Mouse (Mus musculus) heart, postnatal 0 days (tissue): Measurements from ENCODE around the gene Cacng8. TPM values are rescaled to one million over a fixed set of nuclear protein-coding genes. Genes with fewer than 3 reads are reported as not detected.

Experiments used
- ATAC-seq: fragments of 200-750 bp; cut with Nextera tagmentation; 2 replicates; pipeline ENCODE4 v1.8.0; 2017; ENCODE audit warnings: low read depth, moderate number of reproducible peaks, moderate library complexity; ENCODE audit not compliant: insufficient read depth
- DNase-seq: peaks from one replicate; pipeline ENCODE4 v3.0.0-alpha.2; 2016; ENCODE audit warnings: low spot score
- H3K27ac ChIP-seq: fragments of 300-500 bp; sonication (generic); 2 replicates; pipeline ENCODE4 v1.5.1; 2014; ENCODE audit warnings: low read depth, mild to moderate bottlenecking
- H3K27me3 ChIP-seq: fragments of 300-500 bp; sonication (generic); 2 replicates; pipeline ENCODE4 v1.6.1; 2014; ENCODE audit warnings: low read length, mixed read lengths; ENCODE audit not compliant: control insufficient read depth, insufficient read depth
- H3K36me3 ChIP-seq: fragments of 300-500 bp; sonication (generic); replicated peaks from 2 replicates; pipeline ENCODE4 v1.6.1; 2014; ENCODE audit warnings: low read length, mixed read lengths; ENCODE audit not compliant: control insufficient read depth, insufficient read depth
- H3K4me1 ChIP-seq: fragments of 300-500 bp; sonication (generic); 2 replicates; pipeline ENCODE4 v1.6.1; 2014; ENCODE audit warnings: antibody characterized with exemption; ENCODE audit not compliant: control insufficient read depth, insufficient read depth
- H3K4me2 ChIP-seq: fragments of 300-500 bp; sonication (generic); 2 replicates; pipeline ENCODE4 v1.6.1; 2014; ENCODE audit warnings: low read depth, mild to moderate bottlenecking, low read length, moderate library complexity
- H3K4me3 ChIP-seq: fragments of 300-500 bp; sonication (generic); 2 replicates; pipeline ENCODE4 v1.5.1; 2014; ENCODE audit warnings: low read depth, low read length
- H3K9ac ChIP-seq: fragments of 300-500 bp; sonication (generic); replicated peaks from 2 replicates; pipeline ENCODE4 v1.6.1; 2014; ENCODE audit warnings: low read depth, low read length, mixed read lengths
- H3K9me3 ChIP-seq: fragments of 300-500 bp; sonication (generic); replicated peaks from 2 replicates; pipeline ENCODE4 v1.6.1; 2016; ENCODE audit warnings: low read length; ENCODE audit not compliant: control insufficient read depth
- CTCF ChIP-seq: IDR thresholded peaks from 2 replicates; pipeline ENCODE4 v1.5.1; 2016; ENCODE audit warnings: antibody characterized with exemption, control low read depth, low read depth
- EP300 ChIP-seq: IDR thresholded peaks from 2 replicates; pipeline ENCODE4 v1.6.1; 2016; ENCODE audit warnings: antibody characterized with exemption, low read depth
- WGBS: fragments of 180-500 bp; shearing (Covaris S2); extraction: QIAGEN DNeasy Blood & Tissue Kit; methylation state at CpG from one replicate; pipeline ENCODE4 v1.1.7; 2014; 5-methylcytosine and 5-hydroxymethylcytosine counted together
- polyA plus RNA-seq: library from polyadenylated mRNA; unstranded; fragments of >200 nt; fragmentation: Nextera tagmentation; extraction: Ambion mirVana; gene quantifications from 2 replicates; pipeline ENCODE4 v1.2.1, GENCODE M21; 2015
- total RNA-seq: library from RNA; depleted of rRNA; stranded (reverse); fragments of >200 nt; gene quantifications from 2 replicates; pipeline ENCODE4 v1.2.3, GENCODE M21; 2014; ENCODE audit warnings: low replicate concordance

Cacng8 gene
- total and polyA plus RNA-seq, 2 experiments from 2014 or later: not detected

DNA sequence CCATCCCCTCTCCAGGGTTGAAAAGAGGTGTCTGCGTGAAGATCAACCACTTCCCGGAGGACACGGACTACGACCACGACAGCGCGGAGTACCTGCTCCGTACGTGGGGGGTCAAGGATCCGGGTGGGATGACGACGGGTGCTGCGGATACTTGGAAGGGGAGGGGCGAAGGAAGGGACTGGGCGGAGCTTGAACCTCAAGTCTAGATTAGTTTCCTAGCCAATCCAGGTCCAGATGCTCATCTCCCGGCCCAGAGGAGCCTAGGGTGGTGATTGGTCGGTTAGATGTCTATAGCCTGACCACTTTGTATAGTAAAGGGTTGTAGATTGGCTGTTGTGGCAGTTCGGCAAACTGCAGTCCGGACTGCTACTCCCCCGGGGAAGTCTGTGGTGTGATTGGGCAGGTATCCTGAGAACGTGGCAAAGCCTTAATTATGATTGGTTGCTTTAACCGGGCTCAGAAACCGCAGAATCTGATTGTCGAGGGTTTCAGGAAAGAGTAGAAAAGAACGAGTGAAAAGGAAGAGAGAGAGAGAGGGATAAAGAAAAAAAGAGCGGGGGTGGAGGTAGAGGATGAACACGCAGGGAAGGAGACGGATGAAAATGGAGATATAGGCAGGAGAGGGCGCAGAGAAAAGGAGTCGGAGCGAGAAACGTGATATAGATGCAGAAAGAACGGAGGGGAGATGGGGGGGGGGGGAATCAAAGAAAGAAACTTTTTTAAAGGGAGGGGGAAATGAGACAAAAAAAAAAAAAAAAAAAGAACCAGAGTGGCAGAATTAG is 20.9 kb downstream of the Cacng8 start:
- no peak overlapping the region for H3K9ac ChIP-seq

DNA sequence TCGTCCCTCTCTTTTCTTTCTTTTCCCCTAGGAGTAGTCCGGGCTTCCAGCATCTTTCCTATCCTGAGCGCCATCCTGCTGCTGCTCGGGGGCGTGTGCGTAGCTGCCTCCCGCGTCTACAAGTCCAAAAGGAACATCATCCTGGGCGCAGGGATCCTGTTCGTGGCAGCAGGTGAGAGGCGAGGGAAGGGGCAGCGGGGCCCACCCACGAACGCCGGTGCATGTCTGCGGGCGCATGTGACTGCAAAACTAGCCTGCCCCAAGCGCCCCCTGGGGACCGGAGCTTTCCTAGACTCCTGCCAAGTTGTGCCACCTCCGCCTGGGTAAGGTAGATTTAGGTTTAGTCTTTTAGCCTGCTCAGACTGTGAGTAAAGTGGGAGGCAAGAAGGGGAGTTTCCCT is 21.6 kb downstream of the Cacng8 start:
- WGBS: 3% methylated on average over 20 of the region's 20 CpGs
- Histone ChIP-seq H3K4me1 (peaks cover 4% of the 10 kb centered on the region), H3K36me3 (no peaks in the 10 kb centered on the region), H3K27ac (no peak overlapping the region), H3K27me3 (peaks cover 76% of the 10 kb centered on the region), H3K9ac (no peak overlapping the region), H3K4me2 (peak overlapping the region; percentile 56), H3K4me3 (peak overlapping the region; percentile 24), H3K9me3 (no peaks in the 10 kb centered on the region)
- DNase-seq: no peak
- TF ChIP-seq CTCF: peak; percentile 20; the same call in 1 of the 2 replicates
- no peak for TF ChIP-seq EP300
- ATAC-seq: no peak

More for the DNA sequence above, 20.9 kb downstream of the Cacng8 start:
- ATAC-seq (no peak), DNase-seq (no peak)
- Histone ChIP-seq H3K4me2 (peak overlapping the region; percentile 56), H3K9me3 (no peaks in the 10 kb centered on the region), H3K4me3 (peak overlapping the region; percentile 37), H3K4me1 (peaks cover 4% of the 10 kb centered on the region), H3K27ac (no peak overlapping the region), H3K27me3 (peaks cover 69% of the 10 kb centered on the region), H3K36me3 (no peaks in the 10 kb centered on the region)
- WGBS: under 1% methylated on average over 33 of the region's 33 CpGs
- TF ChIP-seq EP300 (no peak), CTCF (no peak)

DNA sequence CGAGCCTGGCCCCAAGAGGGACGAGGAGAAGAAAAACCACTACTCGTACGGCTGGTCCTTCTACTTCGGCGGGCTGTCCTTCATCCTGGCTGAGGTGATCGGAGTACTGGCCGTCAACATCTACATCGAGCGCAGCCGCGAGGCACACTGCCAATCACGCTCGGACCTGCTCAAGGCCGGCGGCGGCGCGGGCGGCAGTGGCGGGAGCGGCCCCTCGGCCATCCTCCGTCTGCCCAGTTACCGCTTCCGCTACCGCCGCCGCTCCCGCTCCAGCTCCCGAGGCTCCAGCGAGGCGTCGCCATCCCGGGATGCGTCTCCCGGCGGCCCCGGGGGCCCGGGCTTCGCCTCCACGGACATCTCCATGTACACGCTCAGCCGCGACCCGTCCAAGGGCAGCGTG is 24.4 kb downstream of the Cacng8 start:
- peak overlapping the region; percentile 60 for H3K4me3 ChIP-seq
- no peaks in the 10 kb centered on the region for H3K9me3 ChIP-seq
- no peak for TF ChIP-seq CTCF
- TF ChIP-seq EP300: no peak
- DNase-seq (peak; percentile 32), ATAC-seq (peak; percentile 36; the same call in 1 of the 2 replicates)
- H3K4me1 ChIP-seq: peaks cover 4% of the 10 kb centered on the region
- peak overlapping the region; percentile 32; the same call in 1 of the 2 replicates for H3K9ac ChIP-seq
- H3K36me3 ChIP-seq: no peaks in the 10 kb centered on the region
- H3K4me2 ChIP-seq: peak overlapping the region; percentile 97
- under 1% methylated on average over 30 of the region's 47 CpGs for WGBS
- H3K27me3 ChIP-seq: peaks cover 80% of the 10 kb centered on the region
- H3K27ac ChIP-seq: no peak overlapping the region

DNA sequence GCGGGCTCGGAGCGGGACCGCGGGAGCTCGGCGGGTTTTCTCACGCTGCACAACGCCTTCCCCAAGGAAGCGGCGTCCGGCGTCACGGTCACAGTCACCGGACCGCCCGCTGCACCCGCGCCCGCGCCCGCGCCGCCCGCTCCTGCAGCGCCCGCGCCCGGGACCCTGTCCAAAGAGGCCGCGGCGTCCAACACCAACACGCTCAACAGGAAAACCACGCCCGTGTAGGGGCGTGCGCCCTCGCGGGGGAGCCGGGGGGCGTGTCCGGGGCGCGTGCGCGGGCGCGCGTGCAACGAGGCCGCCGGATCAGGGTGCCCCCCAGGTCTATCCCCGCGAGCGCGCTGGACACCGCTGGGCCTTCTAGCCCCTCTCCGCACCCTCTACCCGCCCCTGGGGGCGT is 24.9 kb downstream of the Cacng8 start:
- H3K4me1 ChIP-seq: peaks cover 4% of the 10 kb centered on the region
- H3K27ac ChIP-seq: no peak overlapping the region
- no peak for TF ChIP-seq CTCF
- no peak for TF ChIP-seq EP300
- DNase-seq (no peak), ATAC-seq (peak; percentile 31; the same call in 1 of the 2 replicates)
- WGBS: under 1% methylated on average over 44 of the region's 60 CpGs
- no peaks in the 10 kb centered on the region for H3K36me3 ChIP-seq
- peak overlapping the region; percentile 35; the same call in 1 of the 2 replicates for H3K9ac ChIP-seq
- peak overlapping the region; percentile 60 for H3K4me3 ChIP-seq
- peak overlapping the region; percentile 97 for H3K4me2 ChIP-seq
- no peaks in the 10 kb centered on the region for H3K9me3 ChIP-seq
- H3K27me3 ChIP-seq: peaks cover 76% of the 10 kb centered on the region

DNA sequence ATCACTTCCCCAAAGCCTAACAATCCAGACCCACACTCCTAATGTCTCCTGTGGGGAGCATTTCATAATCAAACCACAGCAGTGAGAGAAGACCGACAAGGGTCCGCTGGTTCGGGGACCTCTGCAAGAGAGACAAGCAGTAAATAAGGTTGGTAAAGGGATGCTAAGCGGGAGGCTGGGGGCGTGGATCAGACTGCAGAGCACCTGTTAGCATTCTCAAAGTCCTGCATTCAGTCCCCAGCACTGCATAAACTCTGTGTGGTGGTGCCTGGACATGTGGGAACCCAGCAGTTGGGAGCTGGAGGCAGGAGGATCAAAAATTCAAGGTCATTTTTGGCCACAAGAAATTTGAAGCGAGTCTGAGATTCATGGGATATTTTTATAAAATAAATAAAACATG is 29.5 kb downstream of the Cacng8 start:
- 56% methylated on average over 6 of the region's 6 CpGs for WGBS
- H3K36me3 ChIP-seq: no peaks in the 10 kb centered on the region
- no peak overlapping the region for H3K4me3 ChIP-seq
- peaks cover 4% of the 10 kb centered on the region for H3K4me1 ChIP-seq
- H3K9me3 ChIP-seq: no peaks in the 10 kb centered on the region
- no peak overlapping the region for H3K9ac ChIP-seq
- H3K27ac ChIP-seq: no peak overlapping the region
- H3K4me2 ChIP-seq: no peak overlapping the region
- H3K27me3 ChIP-seq: peaks cover 49% of the 10 kb centered on the region
- no peak for TF ChIP-seq CTCF
- TF ChIP-seq EP300: no peak
- ATAC-seq (no peak), DNase-seq (no peak)
